Mouse (Mus musculus) lung, adult 2 months (tissue): ENCODE results near the gene A4gnt.

ENCODE experiments used
- CTCF ChIP-seq: fragments of 200-500 bp; IDR thresholded peaks from 2 replicates; pipeline ENCODE4 v1.5.1; 2011; ENCODE audit warnings: mild to moderate bottlenecking, low read length, control low read depth; ENCODE audit not compliant: insufficient read depth
- POLR2A ChIP-seq: fragments of 200-500 bp; IDR thresholded peaks from 2 replicates; pipeline ENCODE4 v1.6.1; 2011; ENCODE audit warnings: low read depth, mild to moderate bottlenecking, control low read depth, low read length, borderline replicate concordance; ENCODE audit errors: extremely low read depth

DNA sequence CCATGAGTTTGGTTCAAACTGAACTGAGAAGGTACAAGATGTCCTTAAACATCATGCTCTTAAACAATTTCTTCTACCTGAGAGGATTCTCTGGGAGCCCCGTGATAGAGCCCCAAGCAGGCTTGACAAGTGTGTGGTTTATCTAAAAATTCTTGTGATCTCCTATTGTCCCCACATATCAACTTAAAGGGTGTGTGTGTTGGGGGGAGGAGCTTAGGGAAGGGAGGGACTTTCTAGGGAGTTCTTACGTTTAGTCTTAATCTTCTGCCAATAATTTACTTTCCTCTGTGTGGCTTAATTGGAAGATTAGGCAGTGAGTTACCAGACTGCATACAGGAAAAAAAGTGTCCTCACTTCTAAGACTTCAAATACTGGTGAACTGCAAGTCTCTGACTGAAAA, at the start of gene A4gnt:
- TF ChIP-seq CTCF (no peak), POLR2A (no peak)
